Mouse (Mus musculus) thymus, adult 2 months (tissue): ENCODE results near the gene Zfyve21.

Experiments
- CTCF ChIP-seq: fragments of 200-500 bp; IDR thresholded peaks from 2 replicates; pipeline ENCODE4 v1.5.1; 2012; ENCODE audit warnings: mild to moderate bottlenecking, control low read depth, low read length, moderate library complexity, borderline replicate concordance; ENCODE audit not compliant: control insufficient read depth, poor library complexity, insufficient read depth; ENCODE audit errors: extremely low read depth
- POLR2A ChIP-seq: fragments of 200-500 bp; IDR thresholded peaks from 2 replicates; pipeline ENCODE4 v1.6.1; 2012; ENCODE audit warnings: mild to moderate bottlenecking, low read length, control low read depth, moderate library complexity; ENCODE audit not compliant: control insufficient read depth, poor library complexity, insufficient read depth; ENCODE audit errors: extremely low read depth

DNA sequence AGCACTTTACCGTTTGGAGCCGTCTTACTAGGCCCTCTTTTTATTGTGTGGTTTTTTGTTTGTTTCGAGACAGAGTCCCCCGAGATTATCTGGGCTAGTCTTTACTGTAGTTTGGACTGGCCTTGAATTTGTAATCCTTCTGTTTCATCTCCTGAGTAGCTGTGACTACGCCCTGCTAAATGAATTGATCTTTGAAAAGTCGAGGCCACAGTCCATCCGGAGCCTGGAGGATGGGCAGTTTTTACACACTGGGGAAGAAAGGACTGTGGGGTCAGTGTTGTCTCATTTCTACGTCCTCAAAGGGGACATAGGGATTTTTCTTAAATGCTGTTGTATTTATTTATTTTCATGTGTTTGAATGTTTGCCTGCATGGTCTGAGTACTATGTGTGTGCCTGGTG, 4.0 kb downstream of the Zfyve21 start:
- TF ChIP-seq CTCF, result no peak
- no peak for TF ChIP-seq POLR2A
